Mouse (Mus musculus) CD8-positive naive resting alpha-beta T cell, adult 2 months (primary cell): ENCODE results near the gene Dnah17.

ENCODE experiments used
- DNase-seq, 2 experiments: peaks; one replicate each; pipeline ENCODE4 v3.0.0; 2022; ENCODE audit warnings: low read depth in 2 of 2, low spot score in 2 of 2

Dnah17 gene

GRCm38 (mm10) chr11:118145092-118145491 is 14.7 kb upstream of the Dnah17 start:
- DNase-seq: no peak

GRCm38 (mm10) chr11:118143731-118144130 is 13.3 kb upstream of the Dnah17 start:
- DNase-seq: peak; percentile 29 to 53

DNA sequence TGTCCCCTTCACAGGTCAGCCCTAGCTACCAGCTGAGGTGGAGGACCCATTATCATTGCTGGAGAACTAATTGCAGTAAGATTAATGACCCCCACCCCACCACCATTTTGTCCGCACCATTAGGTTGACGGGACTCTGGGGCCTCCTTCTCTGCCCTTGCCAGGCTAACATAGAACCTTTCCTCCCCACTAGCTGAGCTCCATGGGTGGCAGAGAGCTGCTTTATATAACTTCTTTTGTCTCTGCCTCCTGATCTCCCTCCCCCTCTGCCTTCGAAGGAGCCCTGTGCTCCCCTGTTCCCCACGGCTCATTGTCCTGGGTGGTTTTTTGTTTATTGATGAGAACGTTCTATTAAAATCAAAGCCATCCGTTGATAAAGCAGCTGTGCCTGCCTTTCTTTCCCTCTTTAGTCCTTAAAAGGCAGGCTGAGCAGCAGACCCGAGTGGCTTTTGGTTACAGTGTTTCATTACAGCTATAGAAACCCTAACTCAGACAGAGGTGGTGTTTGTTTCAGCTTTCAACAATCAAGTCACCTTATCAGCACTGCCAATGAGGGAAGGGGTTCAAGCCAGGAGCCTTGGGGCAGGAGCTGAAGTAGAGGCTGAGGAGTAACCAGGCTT is 12.2 kb upstream of the Dnah17 start:
- DNase-seq: no peak

DNA sequence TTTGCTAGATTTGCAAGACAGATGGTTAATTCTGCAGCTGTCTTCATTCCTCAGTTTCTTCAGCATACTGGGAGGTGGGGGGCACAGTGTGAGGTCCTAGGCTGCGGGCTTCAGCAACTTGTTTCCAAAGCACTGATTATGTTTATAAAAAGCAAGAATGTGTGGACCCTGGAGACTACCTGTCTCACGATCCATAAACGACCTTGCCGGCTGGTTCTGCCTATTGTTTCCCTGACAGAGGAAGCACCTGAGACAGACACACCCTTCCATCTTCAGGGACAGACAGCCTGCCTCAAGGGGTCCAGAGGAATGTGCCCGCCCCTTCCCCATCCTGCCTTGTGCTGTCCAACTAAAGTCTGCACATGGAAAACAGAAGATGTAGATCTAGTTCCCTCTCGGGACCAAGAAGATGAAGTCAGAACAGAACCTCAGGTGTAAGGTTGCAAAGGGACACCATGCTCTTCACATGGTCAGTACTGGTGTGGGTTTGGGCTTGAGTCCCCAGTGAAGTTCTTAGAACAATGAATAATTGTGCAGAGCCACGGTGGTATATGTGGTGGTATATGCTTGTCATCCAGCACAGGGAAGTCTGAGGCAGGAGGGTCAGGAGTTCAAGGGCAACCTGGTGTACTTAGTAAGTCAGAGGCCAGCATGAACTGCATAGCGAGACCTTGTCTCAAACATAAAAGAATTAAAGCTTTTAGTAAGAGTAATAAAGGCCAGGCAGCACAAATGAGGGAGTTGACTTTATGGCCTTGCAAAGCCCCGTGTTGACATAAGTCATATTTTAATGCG is 10.5 kb upstream of the Dnah17 start:
- DNase-seq: no peak

DNA sequence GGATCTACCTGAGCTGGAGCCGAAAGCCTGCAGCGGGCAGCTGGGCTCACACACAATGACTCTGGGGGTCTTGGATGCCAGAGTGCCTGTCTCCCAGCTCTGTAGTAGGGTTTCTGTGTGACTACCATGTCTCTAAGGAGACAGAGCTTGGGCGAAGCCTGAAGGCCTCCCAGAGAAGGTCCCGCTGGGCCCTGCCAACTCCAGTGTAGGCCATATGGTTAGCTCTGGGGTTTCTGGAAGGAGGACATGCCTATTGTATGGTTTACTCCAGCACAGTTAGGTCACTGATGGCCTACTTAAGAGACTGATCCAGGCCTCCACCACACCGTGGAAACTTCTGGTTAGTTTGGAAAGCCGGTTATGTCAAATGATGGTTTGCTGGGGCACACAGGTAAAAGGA is 7.9 kb upstream of the Dnah17 start:
- DNase-seq: no peak

GRCm38 (mm10) chr11:118136172-118136632 is 5.8 kb upstream of the Dnah17 start:
- no peak for DNase-seq

- no peak for DNase-seq
Observed at GRCm38 (mm10) chr11:118135271-118135670, 4.8 kb upstream of the Dnah17 start.

DNA sequence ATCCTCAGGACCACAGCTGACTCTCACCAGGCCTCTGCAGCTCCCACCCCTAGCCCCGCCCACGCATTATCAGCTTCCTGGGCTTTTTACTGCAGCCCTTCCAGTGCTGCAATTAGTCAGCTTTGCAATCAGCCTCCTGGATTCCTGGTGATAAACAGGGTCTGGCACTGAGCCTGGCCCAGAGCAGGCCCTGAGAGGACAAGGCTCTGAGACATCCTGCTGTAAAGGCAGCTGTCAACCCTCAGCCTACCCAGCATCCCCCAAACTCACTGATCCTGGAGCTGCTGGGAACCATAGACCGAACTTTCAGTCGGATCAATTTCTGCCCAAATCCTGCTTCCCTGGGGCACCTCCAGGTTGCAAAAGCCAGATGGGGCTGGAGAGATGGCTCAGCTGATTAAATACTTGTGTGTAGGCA is 3.3 kb upstream of the Dnah17 start:
- no peak for DNase-seq

DNA sequence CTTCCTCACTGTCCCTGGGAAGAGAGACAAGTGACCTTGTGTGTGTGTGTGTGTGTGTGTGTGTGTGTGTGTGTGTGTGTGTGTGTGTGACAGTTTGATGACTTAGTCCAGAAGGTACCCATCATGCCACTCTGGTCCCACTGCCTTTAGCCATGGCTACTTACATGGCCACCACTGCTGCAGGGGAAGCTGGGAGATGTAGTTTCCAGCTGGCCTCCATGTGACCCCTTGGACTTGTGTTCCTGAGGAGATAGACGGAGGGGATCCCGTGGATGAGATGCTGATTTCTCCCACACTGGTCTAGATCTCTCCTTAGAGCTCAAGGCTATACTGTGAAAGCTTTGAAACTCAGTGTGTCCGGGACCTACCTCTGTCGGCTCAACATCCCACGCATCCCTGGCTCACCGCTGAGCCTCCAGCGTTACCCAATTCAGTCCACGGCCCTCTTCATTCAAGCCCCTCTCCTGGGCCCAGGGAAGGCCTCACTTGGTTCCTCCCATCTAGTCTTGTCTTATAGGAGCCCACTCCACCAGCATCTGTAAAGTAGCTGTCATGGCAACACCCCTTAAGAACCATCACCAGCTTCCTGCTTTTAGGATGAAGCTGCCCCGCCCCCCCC is 2.8 kb upstream of the Dnah17 start:
- no peak for DNase-seq

DNA sequence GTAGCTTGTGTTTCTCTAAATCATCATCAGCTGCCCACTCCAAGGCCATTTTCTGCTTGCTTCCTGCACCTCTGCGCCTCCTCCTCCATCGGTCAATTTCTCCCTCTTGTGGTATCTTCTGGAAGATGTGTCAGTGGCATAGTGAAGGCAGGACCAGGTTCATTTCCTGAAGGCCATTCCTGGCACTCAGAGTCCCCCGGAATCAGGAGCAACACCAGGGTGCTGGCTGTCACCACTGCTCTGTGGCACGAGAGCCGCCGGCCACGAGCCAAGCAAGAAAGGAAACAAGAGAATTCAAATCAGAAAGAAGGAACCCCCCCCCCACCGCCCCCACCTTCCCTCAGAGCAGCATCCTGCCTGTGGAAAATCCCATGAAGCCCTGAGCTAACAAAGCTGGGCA is 1.7 kb upstream of the Dnah17 start:
- DNase-seq: no peak

- DNase-seq: no peak
Observed at GRCm38 (mm10) chr11:118129812-118130211, 622 bp downstream of the Dnah17 start.

DNA sequence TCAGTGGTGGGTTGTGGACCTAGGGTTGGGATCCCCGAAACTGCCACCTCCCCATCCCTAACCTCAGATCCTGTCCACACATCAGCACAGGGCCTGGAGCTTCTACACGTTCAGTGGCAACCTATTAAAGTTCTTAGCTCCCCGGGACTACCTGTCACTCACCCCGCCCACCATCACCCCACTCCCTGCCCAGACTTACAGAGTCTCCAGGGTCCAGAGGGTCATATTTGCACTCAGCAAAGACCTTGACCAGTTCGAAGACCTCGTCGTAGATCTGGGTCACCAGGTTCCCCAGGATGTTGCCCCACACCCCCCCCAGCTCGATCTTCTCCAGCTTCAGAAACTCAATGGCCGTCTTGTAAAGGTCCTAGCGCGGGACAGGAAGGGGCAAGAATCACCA is 8.8 kb downstream of the Dnah17 start:
- DNase-seq: no peak

GRCm38 (mm10) chr11:118118777-118119176 is 11.7 kb downstream of the Dnah17 start:
- DNase-seq: no peak

- DNase-seq: no peak
Observed at GRCm38 (mm10) chr11:118114581-118115110, 15.8 kb downstream of the Dnah17 start.

DNA sequence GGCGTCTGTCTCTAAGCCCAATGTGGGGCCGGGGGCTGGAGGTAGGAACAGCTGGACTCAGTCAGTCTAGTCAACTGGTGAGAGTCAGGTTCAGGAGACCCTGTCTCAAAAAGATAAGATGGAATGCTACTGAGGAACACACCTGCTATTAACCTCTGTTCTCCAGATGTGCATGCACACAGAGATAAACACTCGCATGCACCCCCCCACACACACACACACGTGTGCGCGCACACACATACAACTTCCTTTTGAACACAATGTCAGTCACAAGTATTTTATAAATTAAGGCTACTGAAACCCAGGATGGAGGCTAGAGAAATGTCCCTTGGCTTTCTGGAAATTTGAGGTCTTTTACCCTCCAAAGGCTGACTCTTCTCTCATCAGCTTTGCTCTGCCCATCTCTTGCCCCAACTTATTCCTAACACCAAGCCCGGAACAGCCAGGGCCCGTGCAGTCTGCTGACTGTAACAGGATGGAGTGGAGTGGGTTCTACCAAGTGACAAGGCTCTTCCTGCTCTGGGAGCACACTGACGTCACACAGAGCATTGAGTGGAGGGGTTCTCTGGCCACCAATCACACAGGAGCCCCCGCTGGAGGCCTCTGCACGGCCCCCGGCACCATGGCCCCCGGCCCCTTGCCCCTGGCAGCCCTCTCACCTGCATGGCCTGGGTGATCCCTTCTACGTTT is 16.8 kb downstream of the Dnah17 start:
- DNase-seq: no peak

DNA sequence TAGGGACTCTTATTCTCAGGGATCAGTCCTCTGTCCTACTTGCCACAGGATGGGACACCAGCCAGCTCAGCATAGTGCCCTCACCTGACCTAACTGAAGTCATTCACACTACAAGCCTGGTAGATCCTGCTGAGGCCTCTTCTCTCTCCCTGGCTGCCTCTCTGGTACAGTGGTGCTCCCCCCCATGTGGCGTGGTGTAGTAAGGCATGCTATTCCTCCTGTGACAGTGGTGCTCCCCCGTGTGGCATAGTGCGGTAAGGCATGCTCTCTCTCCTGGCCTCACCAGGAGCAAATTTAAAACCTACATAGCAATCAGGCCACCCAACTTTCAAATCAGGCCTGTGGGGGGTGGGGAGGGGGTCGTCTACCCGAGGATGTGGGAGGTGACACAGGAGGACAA is 26.4 kb downstream of the Dnah17 start:
- DNase-seq: peak; percentile 81 to 87

GRCm38 (mm10) chr11:118103383-118103782 is 27.1 kb downstream of the Dnah17 start:
- no peak for DNase-seq

- DNase-seq: peak; percentile 96 to 97
Observed at GRCm38 (mm10) chr11:118102838-118103237, 27.6 kb downstream of the Dnah17 start.

DNA sequence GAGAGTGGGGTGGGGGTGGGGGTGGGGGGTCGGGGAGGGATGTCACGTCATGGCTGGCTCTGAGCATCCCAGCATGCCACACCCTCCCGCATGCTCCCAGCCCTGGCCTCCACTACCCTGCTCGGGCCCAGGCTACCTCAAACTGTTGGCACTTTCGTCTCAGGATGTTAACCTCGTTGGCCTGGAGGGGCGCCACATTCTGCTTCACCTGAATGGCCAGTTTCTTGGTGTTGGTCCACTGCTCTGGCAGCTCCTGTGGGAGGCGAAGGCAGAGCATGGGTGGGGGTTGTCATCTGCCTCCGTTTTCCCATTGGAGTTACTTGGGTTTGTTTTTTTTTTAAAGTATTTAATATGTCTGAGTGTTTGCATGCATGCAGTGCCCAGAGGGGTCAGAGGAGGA is 29.3 kb downstream of the Dnah17 start:
- no peak for DNase-seq

DNA sequence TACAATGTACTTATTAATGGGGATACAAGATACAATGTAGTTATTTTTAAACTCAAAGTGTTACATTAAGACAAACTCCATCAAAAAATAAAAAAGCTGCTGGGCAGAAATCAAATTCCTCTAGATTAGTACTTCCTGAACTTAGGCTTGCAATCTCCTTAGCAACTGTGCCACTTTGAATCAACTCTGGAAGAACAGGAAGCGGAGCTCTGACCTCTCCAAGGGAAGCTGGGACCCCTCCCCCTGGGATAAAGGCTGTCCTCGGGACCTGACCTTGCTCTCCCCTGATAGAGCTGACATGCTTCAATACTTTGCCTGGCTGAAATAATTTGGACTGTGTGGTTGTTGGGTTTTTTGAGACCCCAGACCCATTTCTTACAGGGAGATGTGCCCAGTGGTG is 33.7 kb downstream of the Dnah17 start:
- no peak for DNase-seq

- DNase-seq: no peak
Observed at GRCm38 (mm10) chr11:118095004-118095403, 35.4 kb downstream of the Dnah17 start.
